Mouse (Mus musculus): Measurements from ENCODE around the gene Cpeb3. TPM values are rescaled to one million over a fixed set of nuclear protein-coding genes. Genes with fewer than 3 reads are reported as not detected.
"Not testable (repeated sequence)": the region's sequence is repeated elsewhere in the genome, so short reads cannot be mapped to it uniquely, and the experiment has no call there.

Gene Cpeb3
- total RNA-seq, 2 experiments from 2014 or later: 30.4 to 32.3 TPM

DNA sequence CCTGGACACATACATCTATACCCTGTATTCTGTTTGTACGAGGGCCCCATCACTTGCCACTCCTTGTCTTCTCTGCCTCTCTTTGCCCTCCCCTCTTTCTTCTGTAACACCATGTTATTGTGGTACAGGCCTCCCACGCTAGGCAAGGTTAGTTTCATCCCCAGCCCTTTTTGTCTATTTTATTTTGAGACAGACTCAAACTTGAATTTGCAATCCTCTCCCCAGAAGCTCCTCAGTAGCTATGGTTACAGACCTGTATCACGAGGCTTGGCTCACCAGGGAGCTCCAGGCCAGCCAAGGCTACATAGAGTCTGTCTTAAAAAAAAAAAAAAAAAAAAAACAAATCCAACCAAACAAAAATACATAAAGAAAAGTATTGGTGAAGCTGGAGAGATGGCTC is 123.9 kb downstream of the Cpeb3 start:
- DNase-seq: no peak

DNA sequence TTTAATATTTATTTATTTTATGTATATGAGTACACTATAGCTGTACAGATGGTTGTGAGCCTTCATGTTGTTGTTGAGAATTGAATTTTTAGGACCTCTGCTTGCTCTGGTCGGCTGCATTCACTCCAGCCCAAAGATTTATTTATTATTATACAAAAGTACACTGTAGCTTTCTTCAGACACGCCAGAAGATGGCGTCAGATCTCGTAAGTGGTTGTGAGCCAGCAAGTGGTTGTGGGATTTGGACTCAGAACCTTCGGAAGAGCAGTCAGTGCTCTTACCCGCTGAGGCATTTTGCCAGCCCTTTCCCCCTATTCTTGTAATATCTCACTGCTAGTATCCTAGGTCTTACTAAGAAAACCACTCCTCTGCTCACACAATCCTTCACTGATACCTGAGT is 126.9 kb downstream of the Cpeb3 start:
- DNase-seq: no peak

DNA sequence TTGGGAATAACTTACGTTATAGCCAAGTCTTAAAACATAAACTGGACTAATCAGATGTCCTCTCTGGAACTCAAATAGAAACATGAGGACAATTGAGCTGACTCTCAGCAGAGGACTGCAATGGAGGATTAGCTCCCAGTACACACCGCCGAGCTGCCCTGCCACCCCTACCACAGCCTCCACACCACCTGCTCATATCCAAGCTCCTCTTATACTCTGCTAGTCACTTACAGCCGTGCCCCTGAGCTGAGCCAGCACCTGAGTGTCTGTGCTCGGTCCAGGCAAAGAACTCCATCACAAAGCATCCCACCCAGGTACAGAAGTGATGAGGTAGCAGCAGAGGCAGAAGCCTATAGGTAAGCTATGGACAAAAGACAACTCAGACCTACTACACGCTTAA is 129.2 kb downstream of the Cpeb3 start:
- DNase-seq: no peak

DNA sequence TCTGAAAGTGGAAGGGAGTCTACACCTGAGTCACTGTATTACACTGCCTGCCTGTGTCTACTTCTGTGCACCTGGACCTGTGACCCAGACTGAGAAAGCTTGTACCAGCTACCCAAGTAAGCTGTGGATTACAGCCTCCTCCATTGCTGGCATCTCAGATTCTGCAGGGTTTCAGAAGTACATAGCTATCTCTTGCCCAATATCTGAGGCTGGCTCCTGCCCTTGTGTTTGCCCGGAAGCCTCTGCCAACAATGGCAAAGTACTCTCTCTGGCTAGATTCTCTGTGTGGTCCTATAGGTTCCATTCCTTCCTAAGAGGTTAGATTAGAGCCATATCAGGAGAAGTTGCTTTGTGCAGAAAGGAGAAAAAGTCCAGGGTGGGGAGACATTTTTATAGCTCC is 129.8 kb downstream of the Cpeb3 start:
- no peak for DNase-seq

DNA sequence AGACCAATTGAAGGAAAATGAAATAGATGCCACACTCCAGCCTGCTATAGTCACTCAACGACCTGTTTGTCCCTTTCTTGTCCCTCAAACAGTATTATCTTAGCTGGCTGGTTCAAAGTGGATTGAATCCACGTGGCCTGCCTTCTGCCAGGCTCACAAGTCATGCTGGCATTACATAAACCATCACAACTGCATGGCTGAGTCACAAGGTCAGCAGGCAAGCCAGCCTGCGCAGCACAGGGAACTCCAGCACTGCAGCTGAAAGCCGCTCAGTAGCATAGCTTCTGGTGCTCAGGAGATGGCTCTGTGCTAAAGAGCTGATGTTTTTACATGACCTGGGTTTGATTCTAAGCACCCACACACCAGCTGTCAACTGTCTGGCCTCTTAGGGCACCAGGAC is 130.3 kb downstream of the Cpeb3 start:
- DNase-seq: peak; percentile 15

DNA sequence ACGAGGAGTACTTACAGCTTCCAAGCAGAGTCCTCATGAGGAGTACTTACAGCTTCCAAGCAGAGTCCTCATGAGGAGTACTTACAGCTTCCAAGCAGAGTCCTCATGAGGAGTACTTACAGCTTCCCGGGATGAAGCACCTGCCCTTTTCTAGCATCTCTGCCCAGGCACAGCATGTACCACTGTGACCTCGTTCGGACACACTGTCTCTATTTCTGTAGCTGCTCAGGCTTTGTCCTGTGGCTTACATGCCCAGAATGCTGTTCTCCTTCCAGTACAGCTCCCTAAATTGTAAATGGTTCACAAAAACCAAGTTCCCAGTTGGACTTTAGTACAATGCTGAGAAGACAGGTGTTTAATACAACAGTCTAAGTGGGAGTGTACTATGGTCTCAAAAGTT is 131.1 kb downstream of the Cpeb3 start:
- DNase-seq: not testable (repeated sequence)

DNA sequence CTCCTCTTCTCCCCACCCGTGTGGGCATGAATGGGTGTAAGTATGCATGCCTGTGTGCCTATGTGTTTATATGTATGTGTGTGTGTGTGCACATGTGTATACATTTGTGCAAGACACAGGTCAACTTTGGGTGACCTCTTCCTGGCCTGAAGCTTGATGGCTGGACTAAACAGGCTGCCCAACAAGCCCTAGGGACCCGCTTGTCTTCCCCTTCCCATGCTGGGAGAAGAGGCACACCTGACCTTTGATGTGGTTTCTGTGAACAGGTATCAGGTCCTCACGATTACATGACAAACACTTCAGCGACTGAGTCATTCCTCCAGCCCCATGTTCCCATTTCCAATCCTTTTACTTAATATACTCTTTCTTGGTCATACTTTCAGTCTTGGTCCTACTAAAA is 131.8 kb downstream of the Cpeb3 start:
- DNase-seq: no peak

DNA sequence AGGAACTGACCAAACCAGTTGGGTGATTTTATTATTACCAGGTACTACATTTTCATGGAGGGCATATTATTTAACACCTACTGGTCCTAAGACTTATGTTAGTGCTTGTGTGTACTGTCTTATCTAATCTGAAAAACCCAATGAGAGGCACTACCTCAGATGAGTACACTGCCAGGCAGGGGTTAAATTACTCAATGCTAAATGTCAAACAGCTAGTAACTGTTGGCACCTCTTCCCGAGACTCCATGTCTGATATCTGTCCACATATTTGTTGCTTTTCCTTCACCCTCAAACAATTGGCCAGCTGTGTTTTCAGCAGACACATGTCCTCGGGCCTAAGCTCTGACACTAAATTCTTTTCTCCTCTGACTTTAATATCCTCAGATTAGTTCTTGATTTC is 132.3 kb downstream of the Cpeb3 start:
- no peak for DNase-seq

DNA sequence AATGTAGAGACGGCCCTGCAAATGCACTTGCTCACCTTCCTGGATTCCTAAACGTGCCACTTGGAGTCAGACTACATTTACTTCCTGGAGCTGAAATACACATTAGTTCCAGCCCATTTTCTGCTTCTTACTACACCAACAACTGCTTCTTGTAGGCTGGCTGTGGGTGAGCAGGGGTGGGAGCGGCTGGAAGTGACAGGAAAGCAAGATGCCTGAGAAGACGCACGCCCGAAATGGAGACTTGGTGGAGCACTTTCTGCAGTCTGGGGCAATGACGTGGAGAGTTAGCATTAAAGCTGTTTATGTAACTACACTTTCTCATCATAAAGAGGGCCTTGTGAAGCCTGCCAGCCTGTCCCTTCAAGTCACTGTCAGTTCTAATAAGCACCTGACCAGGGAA is 132.7 kb downstream of the Cpeb3 start:
- no peak for DNase-seq

DNA sequence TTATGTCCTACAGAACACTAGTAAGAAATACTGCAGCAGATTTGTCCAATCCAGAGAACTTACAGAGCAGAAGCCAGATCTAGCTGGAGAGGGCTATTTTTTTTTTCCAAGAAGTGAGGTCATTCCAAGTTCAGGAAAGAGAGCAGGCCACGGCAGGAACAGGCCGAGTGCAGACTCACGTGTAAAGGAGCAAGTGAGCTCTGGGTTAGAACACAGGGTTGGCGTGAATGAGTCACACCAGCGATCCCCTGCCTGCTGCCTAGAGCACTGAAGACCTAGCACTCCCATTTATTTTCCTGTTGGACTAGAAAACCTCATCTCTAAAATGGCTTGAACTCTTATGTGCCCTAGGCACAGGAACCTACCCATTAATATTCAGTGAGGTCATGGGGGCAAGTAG is 133.7 kb downstream of the Cpeb3 start:
- no peak for DNase-seq

DNA sequence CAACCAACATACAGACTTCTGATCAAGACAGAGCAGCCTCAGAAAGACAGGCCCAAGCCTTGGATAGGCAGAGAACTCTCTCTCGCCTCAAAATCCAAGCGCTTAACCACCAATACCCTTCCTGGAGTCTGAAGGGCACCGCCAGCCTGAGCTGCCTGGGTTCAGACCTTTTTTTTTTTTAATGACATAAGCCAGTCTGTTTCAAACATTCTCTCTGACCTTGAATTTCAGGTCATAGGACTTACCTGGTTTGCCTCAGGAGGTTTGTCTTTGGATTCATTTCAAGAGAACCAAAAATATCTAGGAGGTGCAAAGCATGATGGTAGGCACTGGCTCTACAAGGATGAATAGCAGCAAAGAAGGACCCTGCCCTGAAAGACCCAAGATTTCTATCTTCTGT is 134.1 kb downstream of the Cpeb3 start:
- DNase-seq: no peak

DNA sequence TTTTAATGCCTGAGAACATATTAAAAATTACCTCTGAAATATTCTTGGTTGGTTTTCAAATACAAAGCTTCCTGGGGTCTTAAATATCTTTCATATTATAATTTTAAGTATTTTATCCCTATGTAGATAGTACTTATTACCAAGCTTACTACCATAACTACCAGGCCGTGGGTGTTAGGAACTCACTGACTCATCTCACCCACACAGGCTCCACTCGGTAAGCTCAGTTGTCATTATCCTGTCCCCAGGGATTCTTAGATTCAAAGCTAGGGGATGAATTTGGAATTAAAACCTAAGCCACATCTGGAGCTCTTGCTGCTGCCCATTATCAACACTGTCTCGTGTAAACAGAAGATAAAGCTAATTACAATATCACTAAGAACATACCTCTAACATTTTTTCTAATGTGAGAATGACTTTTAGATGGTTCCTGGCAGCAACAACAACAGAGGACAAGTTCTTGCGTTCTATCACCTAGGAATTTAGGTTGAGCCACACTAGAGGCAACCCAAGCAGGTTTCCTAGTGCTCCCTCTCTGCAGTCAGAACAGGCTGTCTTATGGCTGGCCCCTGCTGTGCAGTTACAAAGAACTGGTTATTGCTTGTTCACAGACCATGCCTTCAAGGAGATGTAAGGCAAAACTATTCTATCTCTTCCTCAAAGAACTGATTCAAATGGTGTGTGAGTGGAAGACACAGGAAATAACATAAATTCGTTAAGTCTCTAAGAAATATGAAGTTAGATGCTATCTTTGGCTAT is 135.4 kb downstream of the Cpeb3 start:
- no peak for DNase-seq

DNA sequence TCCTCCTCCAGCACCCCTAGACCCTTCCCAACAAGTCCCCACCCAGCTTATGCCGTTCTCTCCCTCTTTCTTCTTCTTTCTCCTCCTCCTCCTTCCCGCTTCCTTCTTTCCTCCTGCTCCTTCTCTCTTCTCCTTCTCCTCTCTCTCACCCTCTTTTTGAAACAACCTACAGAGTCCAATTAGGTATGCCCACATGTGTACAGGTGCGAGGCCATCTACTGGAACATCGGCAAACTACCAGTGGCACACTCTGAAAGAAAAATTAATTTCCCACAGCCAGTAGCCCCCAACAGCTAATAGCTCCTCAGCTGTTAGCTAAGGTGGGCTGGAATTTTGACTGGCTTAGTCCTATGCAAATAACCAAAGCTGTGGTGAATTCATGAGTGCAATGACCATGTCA is 139.2 kb downstream of the Cpeb3 start:
- no peak for DNase-seq

DNA sequence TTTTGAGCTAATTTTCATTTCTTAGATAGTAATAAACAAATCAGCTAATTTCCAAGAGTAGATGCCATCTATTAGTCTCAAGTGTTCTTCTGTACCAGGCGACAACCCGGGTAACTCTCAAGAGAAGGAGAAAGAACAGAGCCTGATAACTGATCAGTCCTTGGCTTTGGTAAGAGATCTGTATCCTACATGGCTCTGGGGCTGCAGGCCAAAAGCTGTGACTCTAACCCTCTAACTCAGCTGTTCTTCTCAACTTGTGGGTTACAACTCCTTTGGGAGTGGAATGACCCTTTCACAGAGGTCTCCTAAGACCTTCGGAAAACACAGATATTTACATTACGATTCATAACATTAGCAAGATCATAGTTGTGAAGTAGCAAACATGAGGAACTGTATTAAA is 148.3 kb downstream of the Cpeb3 start:
- DNase-seq: no peak

DNA sequence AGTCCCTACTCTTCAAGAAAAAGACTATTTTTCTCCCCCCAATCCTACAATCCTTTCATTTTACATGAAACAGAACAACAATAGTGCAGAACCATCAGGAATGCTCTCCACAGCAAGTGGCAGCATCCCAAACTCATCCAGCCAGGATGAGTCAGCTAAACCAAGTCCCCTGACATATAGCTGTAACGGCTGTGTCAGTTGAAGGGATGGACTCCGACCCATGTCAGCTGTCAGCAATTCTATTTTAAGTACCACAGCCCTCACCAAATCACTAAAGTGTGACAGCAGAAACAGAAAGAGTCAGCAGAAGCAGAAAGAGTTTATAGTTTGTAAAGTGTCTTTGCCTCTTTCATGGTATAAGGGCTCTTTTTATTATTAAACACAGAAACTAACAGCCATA is 148.8 kb downstream of the Cpeb3 start:
- no peak for DNase-seq

DNA sequence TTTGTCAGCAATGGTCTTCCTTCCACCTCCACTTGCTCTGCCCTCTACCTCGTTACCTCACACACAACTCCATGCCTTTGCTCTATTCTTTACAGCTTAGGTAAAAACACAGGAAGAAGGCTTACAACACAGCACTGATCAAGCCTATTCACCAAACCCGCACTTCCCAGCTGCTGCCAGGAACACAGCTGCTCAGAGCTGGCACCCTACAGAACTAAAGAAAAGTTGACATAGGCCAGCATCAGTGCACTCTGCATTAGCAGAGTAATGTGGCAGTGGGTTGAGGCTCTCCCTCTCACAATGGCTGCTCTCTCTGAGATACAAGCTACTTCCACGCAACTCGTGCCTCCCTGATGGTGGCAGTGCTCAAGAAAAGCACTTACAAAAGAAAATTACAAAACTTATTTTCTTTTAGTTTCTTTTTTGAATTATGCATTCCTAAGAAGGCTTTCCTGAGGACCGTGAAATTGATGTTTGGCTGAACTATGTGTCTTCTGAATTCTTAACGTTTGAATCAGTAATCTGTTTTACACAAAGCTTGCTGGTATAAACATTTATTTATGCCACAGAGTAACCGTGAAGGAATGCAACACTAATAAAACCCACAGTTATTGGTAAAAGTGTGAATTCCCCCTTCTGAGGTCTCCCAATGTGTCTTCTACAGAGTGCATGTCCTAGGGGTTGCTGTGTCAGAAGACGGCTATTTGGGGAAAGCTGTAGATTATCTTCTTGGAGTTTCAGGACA is 151.1 kb downstream of the Cpeb3 start:
- no peak for DNase-seq

DNA sequence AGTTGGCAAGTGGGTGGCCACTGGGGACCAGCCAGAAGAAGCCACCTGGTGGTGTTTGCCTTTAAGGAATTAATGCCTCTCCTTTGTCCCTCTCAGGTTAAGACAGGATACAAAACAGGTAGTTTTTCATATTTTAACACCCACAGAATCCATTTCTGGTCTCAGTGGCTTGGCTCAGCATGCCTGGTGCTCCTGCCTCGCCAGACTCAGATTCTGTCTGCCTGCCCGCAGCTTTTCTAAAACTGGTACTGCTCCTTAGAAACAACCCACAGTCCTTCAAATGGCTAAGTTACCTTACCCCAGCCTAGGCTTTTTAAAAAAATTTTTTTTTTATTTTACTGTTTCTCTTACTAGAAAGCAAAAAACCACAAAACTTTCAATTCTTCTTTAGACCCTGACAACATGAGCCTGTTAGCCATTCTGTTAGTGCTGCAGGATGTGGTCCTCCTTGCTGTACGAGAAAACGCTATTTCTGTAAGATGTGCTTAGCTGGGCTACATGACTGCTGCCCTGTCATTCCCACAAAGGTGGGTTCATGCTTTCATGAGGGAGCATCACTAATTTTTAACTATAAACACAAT is 152.3 kb downstream of the Cpeb3 start:
- no peak for DNase-seq

DNA sequence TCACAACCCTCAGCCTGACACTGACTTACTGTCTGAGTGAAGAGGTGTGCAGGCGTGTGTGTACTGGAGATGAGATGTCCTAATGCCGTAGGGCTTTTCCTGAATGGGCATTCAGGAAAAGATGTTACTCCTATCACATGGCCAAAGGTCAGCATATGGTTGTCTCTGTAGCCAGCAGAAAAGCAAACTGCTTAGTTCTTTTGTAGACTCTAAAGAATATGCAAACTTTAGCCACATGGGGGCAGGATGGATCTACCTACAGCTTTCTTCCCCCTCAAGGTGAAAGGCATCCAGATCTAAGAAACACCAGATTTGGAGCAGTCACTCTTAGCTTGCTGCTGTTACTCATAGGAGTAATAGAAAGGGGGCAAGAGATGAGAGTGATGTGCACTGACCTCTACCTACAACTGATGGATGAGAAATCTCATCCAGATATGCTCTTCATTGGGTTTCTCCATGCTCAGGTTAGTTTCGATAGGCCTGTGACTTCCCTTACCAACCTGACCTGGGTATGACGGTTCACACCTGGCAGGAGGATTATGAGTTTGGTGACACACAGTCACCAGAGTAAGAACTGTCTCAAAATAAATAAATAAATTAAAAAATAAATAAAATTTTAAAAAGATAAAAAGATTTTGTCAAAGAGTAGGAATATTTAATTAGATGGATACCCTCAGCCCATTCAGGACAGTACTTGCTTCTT is 157.6 kb downstream of the Cpeb3 start:
- DNase-seq: peak; percentile 42

DNA sequence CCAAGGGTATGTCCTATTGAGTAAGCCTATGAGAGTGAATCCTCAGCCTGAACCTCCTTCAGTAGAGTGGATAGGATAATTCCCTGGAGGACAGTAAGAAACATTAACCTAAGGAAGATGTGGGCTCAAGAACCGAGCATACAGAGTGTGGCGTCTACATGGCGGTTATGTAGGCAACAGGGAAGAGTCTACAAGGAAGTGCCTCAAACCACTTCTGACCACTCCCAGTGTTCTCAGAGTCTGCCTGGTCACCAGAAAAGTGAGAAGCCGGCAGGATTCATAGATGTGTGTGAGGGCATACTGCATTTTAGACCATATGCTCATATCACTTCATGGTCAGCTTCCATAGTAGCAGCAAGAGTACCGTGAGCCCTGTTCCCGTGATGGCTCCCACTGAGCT is 159.9 kb downstream of the Cpeb3 start:
- DNase-seq: no peak

DNA sequence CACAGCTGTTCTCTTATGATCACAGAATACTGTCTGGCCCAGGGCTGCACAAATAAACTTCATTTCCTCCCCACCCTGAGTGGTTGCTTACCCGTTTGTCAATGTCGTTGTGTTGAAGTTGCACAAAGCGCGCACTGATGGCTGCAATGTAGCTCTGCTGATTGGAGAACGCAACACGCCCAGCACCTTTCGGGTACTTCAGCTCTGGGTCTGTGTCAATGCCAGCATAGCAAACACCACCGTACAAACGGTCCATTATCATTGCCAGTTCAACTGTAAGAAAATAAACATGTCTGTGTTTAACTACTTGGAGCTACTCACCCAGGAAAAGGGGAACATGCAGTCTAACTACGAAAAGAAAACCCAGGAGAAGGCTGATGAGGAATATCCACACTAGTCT is 164.0 kb downstream of the Cpeb3 start:
- no peak for DNase-seq

DNA sequence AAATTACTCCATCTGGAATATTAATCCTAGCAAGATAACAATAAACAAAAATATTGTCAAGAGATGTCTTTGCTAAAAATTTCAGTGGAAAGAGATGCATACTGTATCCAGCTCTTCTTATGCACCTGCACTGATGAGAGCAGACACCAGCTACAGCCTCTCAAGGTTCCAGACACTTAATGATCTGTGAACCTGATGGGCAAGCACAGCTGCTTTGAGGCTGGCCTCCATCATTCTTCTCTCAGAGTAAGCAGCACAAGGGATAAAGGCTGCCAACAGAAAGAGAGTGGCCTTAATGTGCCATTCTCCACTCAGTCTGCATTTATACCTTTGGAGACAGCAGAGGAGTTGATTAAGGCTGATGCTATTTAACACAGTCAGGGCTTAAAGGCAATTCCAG is 167.5 kb downstream of the Cpeb3 start:
- no peak for DNase-seq

DNA sequence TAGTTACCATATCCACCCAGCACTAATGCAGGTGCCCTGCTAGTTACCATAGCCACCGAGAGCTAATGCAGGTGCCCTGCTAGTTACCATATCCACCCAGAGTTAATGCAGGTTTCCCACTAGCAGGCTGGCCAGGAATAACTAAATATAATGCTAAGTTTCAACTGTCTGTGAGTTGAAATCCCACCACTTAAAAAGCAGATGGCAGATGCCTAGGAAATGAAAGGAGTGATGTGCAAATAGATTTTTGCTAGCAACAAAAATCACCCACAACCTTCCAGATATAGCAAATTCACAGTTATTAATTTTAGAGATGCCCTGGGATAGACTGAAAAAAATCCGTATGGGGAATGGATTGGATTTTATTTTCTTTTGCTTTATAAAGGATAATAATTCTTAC is 176.0 kb downstream of the Cpeb3 start:
- no peak for DNase-seq

DNA sequence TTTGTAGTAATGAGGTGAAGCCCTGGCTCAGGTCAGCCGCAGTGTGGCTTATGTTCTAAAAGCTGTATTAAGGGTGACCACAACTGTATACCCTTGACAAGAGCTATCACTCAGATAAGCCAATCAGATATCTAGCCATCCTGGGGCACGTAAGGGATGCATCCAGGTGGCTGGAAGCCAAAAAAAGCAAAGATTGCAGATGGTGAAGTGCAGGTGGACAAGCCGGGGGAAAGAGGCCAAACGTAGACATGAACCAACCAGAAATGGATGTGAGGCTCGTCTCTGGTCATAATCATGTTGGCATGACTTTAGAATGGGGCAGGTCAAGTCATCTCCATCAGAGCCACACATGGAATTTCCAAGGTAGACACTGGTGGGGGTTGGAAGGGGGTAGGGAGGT is 177.0 kb downstream of the Cpeb3 start:
- DNase-seq: no peak
